Mouse (Mus musculus): ENCODE measurements at regions not wholly inside any gene's neighbourhood (a gene's known extent, or its start where the extent isn't known, plus 50 kb on each side); places are given as distances from the start of the nearest gene placed in this dataset.

- DNase-seq: no peak
These were observed 451.3 kb downstream of the Glrx3 start for GRCm38 (mm10) chr7:137888731-137889130.

- no peak for DNase-seq
These were observed 469.1 kb downstream of the Glrx3 start for GRCm38 (mm10) chr7:137906424-137907060.

DNA sequence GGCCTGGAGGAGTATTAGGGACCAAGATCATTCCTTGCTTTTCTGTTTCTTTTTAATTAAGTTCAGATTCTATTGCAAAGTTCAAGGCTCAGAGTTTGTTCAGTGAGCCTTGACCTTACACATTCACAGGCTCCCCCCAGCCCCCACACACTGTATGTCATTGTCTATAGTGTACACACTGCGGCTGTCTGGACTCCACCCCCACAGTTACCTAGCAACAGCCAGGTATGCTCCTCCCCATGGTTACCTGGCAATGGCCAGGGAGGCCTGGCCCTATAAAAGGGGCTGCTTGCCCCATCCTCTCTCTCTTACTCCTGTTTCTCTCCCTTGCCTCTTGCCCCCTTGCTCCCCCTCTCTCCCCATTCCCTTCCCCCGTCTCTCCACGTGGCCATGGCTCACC, 472.0 kb downstream of the Glrx3 start:
- no peak for DNase-seq

DNA sequence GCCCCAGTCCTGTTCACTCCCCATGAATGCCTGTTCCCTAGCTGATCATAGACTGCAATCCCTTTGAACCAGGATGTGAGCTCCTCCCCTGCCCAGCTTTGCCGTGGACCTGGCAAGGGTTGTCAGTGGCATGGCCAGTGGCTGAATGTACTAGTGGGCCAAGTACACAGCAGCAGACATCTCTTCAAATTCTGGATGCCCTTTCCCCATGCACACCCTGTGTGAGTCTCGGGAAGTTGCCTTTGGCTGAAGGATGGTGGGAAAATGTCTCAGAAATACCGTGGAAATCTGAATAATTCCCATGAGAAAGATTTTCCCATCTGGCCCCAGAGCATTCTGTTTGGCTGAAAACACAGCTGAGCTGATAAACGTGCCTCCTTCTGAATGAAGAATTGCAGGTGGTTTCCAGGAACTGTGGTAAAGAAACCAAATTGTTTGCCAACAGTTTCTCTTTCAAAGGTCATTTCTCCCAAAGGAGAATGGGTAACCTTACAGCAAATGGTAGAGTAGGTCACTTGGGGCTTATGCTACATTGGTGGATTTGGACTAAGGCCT, 476.2 kb downstream of the Glrx3 start:
- DNase-seq: no peak

DNA sequence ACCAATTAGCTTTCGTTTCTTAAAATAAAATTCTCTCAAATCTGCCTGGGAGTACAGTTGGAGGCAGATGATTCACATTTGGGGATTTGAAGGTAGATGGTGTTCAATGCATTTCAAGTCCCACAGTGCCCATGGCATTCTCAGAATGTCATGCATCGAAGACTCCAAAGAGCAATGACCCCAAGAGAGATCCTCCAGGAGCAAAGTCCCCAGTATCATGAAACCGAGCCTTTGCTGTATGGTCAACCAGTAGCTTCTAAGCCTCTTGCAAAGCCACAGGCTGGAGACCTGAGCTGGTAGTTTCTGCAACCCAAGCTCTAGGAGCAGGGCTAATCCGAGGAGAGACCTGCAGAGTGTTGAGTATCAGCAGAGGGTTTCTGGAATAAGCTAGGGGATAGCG, 477.1 kb downstream of the Glrx3 start:
- DNase-seq: no peak

- peak; percentile 35 for DNase-seq
These were observed 478.9 kb downstream of the Glrx3 start for GRCm38 (mm10) chr7:137916351-137916750.

- peak; percentile 31 for DNase-seq
These were observed 472.9 kb downstream of the Tcerg1l start for GRCm38 (mm10) chr7:137924464-137925167.

GRCm38 (mm10) chr7:137925656-137926055, 471.9 kb downstream of the Tcerg1l start:
- no peak for DNase-seq

- DNase-seq: no peak
These were observed 470.2 kb downstream of the Tcerg1l start for GRCm38 (mm10) chr7:137927371-137927770.

GRCm38 (mm10) chr7:137930200-137930599, 467.3 kb downstream of the Tcerg1l start:
- DNase-seq: no peak

GRCm38 (mm10) chr7:137935896-137936295, 461.6 kb downstream of the Tcerg1l start:
- DNase-seq: no peak

DNA sequence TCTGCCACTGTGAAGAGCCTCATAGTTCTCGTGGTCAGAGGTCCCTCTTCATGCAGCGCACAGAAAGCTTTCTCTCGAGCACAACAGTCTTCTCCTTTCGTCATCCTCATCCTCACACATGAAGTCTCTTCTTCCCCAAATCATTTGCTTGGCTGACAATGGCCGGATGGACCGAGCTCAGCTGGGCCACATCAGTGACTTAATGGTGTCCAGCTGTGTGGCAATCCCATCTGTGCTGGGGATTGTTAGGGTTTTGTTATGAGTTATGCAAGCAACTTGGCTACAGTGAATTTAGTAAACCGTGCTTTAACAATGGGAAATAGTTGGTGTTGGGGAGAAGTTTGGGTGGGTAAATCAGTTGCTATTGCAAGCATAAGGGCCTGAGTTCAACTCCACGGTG, 458.4 kb downstream of the Tcerg1l start:
- DNase-seq: no peak

- DNase-seq: no peak
These were observed 457.4 kb downstream of the Tcerg1l start for GRCm38 (mm10) chr7:137940084-137940483.

DNA sequence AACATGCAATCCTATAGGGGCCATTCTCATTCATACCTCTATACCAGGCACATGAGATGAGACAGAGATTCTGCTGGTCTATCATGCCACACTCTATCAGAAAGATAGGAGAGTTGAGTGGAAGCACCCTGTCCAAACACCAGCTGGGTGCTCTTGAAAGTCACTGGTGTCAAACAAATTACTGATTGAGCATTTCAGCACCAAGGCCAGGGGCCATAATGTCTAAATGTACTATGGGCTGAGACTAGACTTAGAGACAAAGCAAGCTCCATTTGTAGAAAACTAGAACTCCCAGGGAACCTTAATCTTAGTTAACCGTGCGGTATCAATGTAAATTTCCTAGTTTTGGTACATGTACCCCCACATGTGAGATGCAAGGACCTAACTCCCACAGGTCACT, 452.5 kb downstream of the Tcerg1l start:
- DNase-seq: no peak

DNA sequence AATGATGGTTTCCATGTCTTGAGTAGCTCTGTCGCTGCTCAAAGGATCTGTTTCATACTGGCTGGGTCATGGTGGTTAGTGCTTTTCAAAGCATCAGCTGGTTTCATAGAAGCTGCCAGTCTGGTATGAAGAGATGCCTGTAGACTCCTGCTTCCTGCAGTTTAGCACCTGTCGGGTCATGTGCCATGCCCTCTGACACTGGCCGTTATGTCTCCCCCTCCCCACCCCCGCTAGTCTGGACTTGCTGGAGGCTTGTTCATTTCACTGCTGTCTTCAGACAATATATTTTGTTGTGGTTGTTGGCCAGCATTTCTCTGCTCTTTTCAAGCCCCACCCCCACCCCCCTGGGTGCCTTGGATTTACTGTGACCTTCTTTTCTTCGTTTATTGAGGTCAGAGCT, 450.1 kb downstream of the Tcerg1l start:
- DNase-seq: no peak

GRCm38 (mm10) chr7:137957354-137957753, 440.2 kb downstream of the Tcerg1l start:
- no peak for DNase-seq

- DNase-seq: no peak
These were observed 439.7 kb downstream of the Tcerg1l start for GRCm38 (mm10) chr7:137957848-137958247.

- DNase-seq: peak; percentile 30
These were observed 433.9 kb downstream of the Tcerg1l start for GRCm38 (mm10) chr7:137963470-137964095.

DNA sequence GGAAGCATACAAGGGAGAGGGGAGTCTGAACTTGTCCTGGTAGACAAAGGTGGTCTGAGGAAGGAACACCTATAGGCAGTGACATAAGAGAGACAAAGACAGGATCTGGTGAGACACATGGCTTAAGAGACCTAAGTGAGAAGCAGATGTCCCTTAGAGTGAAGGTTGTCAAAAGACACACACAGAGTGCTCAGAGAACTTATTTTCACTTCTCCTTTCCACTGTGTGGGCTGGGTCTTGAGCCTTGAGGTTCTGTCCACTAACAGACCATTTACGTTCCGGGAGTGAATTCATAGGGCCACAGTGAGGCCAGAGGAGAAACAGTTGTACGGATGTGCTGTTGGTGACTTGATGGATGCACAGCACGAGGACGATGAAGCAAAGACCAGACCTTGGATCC, 422.8 kb downstream of the Tcerg1l start:
- DNase-seq: no peak

- no peak for DNase-seq
These were observed 420.0 kb downstream of the Tcerg1l start for GRCm38 (mm10) chr7:137977527-137977926.

DNA sequence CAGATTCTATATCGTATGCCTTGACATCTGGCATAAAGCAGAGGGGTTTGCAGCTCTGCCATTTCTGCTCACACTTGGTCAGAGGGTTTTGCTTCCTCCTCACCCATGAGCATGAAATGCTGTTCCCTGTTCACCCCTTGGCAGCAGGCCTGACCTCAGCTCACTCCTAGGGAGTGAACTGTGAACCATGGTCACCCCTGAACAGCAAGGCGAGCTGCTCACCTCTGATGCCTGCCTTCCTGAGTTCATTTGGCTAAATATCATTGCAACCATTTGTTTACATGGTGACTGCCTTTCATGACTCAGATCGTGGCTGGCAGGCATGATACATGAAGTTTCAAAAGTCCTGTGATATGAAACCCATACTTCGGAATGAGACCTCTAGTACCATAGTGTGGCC, 418.2 kb downstream of the Tcerg1l start:
- DNase-seq: no peak

DNA sequence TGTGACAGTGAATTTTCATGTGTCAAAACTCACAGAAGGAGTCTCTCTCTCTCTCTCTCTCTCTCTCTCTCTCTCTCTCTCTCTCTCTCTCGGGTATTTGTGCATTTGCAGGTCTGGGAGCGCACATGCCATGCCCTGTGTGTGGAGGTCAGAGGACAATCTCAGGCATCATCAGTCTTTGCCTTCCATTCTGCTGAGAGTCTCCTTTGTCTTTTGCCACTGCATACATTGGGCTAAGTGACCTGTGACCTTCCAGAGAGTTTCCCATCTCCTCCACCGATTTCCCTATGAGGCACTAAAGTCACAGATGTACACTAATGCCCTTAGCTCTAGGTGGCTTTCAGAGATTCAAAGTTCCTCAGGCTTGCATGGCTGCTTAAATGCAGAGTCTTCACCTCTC, 391.7 kb downstream of the Tcerg1l start:
- DNase-seq: no peak

- peak; percentile 13 for DNase-seq
These were observed 390.6 kb downstream of the Tcerg1l start for GRCm38 (mm10) chr7:138006971-138007370.

DNA sequence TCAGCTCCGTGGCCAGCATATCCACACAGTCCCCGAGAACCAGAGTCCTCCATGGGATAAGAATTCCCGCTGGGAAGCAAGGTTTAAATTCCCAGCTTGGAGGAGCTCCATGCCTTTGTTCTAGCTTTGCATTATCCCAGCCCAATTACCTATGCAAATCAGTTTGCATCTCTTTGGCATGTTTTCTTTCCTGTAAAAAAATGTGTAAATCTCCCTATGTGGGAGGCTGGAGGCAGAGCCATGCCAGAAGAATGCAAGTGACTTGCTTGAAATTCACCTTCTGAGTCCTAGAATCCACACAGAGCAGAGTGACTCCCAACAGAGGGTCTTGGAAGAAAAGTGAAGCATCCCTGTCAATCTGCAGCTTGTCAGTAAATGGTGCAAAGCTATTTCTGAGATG, 388.9 kb downstream of the Tcerg1l start:
- DNase-seq: no peak
